Mouse (Mus musculus): ENCODE data around the gene Ssb. TPM values are rescaled to one million over a fixed set of nuclear protein-coding genes. Genes with fewer than 3 reads are reported as not detected.
"Not testable (repeated sequence)": the region's sequence is repeated elsewhere in the genome, so short reads cannot be mapped to it uniquely, and the experiment has no call there.

Gene Ssb
- polyA plus RNA-seq, 1 experiment, result 117 TPM

DNA sequence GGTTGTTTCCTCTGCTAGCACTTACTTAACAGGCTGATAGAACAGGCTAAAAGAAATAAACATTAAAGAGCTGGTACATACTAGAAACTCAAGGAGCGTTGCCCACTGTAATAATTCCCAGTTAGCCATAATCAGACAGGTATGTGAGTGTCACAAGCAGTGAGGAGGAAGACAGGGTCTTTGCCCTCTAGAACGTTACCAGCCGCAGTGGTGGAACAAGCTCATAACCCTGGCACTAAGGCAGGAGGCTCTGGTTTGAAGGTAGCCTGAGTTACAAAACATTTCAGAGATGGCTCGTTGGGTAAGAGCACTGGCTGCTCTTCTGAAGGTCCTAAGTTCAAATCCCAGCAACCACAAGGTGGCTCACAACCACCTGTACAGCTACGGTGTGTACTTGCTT is 32.5 kb downstream of the Ssb start:
- H3K4me1 ChIP-seq (ENCODE audit: control insufficient read depth, insufficient read depth, insufficient read length, low read length), result no peaks in the 10 kb centered on the region
- no peak overlapping the region for H3K4me3 ChIP-seq (ENCODE audit: insufficient read depth, low read depth, low read length)
- no peak overlapping the region for H3K27ac ChIP-seq (replicated peaks; ENCODE audit: low read depth, low read length)

DNA sequence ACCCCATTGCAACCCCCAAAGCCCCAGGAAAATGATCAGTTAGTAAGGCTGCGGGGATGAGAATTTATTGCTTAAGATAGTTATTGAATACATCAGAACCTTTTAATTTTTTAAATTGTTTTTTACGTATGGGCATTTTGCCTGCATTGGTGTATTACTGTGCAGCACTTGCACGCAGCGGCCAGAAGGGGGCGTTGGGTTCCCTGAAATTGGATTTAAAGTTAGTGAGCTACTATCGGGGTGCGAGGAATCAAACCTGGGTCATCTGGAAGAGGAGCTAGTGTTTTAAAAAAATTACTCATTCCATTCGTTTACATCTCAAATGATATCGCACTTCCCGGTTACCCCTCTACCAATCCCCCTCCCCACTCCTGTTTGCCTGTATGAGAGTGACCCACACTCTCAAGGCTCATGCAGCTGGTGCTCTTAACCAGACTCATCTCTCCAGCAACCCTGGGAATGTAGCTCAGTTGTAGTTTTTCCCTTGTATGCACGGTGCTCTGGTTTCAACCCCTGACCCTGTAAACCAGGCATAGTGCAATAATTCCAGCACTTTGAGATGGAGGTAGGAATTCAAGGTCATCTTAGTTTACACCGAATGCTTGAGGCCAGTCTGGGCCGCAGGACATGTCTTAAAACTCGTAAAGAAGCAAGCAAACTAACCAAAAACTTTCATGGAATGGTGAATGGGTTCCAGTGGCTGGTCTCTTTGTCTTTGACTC is 34.3 kb downstream of the Ssb start:
- Histone ChIP-seq H3K4me3 (ENCODE audit: insufficient read depth, low read depth, low read length) (no peak overlapping the region), H3K4me1 (ENCODE audit: control insufficient read depth, insufficient read depth, insufficient read length, low read length) (no peaks in the 10 kb centered on the region), H3K27ac (replicated peaks; ENCODE audit: low read depth, low read length) (no peak overlapping the region)

DNA sequence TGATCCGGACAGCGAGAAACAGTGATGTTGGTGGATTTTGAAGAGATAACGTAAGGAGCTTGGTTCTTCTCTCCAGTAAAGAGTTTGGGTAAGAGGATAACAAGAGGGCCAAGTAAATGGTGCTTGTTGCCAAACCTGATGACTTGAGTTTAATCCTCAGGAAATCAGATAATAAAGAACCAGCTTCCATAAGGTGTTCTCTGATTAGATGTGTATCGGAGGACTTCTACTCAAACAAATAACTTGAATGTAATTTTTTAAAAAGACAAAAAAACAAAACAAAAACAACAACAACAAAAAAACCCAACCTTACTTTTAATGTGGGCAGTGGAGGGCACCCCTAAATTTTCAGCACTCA is 34.8 kb downstream of the Ssb start:
- Histone ChIP-seq H3K4me1 (ENCODE audit: control insufficient read depth, insufficient read depth, insufficient read length, low read length) (no peaks in the 10 kb centered on the region), H3K27ac (replicated peaks; ENCODE audit: low read depth, low read length) (no peak overlapping the region), H3K4me3 (ENCODE audit: insufficient read depth, low read depth, low read length) (no peak overlapping the region)

DNA sequence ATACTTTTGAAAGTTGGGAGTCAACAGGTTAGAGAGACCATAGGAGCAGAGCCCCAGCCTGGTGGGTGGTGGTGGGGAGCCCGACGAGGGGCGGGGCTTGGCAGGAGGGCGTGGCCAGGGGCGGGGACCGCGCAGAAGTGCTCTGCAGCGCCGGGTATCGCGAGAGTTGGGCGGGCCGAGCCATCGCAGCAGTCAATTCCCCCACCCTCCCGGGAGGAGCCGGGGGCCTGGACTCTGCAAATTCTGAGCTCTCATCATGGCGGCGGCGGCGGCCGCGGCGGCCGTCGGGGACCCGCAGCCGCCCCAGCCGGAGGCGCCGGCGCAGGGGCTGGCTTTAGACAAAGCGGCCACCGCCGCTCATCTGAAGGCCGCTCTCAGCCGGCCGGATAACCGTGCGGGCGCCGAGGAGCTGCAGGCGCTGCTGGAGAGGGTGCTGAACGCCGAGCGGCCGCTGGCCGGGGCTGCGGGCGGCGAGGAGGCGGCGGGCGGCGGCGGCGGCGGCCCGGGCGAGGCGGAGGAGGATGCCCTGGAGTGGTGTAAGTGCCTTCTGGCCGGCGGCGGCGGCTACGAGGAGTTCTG is 35.8 kb downstream of the Ssb start, which contains the start of gene Ubr3:
TSS of gene Ubr3 (plus strand) at position 208 of the 579 bp plus-strand sequence.
- peak within 1 kb of the TSS; percentile 55 for H3K27ac ChIP-seq (replicated peaks; ENCODE audit: low read depth, low read length)
- H3K4me3 ChIP-seq (ENCODE audit: insufficient read depth, low read depth, low read length), result peak within 1 kb of the TSS; percentile 86
- H3K4me1 ChIP-seq (ENCODE audit: control insufficient read depth, insufficient read depth, insufficient read length, low read length), result no peaks in the 10 kb centered on the region

DNA sequence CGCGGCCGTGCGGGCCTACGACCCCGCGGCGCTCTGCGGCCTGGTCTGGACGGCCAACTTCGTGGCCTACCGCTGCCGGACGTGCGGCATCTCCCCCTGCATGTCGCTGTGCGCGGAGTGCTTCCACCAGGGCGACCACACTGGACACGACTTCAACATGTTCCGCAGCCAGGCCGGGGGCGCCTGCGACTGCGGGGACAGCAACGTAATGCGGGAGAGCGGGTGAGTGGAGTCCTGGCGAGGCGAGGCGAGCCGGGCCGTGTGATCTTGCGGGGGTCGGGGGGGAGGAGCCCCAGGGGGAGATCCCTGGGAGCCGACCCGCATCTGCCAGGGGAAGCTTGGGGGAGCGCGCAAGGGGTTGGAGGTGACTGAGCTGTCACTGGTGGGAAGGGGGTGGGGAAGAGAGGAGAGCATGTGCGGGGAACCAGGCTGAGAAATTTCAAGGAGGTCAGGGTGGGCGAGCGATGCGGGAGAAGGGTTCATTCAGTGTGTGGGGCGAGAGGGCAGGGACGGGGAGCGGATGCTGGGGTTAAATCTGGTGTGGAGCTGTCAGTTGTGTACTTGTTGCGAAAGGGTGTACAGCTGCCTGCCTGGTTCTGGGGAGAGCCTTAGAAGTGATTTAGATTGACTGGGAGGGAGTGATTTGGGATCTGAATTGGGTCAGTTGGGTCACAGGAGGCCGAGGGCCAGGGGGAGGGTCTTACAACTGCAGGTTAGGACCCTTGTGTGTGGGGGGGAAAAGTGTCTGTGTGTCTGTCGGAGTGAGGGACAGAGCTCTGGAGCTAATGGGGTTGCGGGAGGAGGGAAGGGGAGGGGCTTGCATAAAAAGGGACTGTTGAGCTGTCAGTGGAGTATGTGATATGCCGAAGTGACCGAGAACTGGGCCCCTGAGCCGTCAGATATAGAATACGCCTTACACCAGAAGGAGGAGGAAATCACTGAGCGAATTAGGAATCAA is 36.5 kb downstream of the Ssb start:
- H3K4me3 ChIP-seq (ENCODE audit: insufficient read depth, low read depth, low read length), result peak overlapping the region; percentile 86
- H3K4me1 ChIP-seq (ENCODE audit: control insufficient read depth, insufficient read depth, insufficient read length, low read length), result no peaks in the 10 kb centered on the region
- peak overlapping the region; percentile 55 for H3K27ac ChIP-seq (replicated peaks; ENCODE audit: low read depth, low read length)

DNA sequence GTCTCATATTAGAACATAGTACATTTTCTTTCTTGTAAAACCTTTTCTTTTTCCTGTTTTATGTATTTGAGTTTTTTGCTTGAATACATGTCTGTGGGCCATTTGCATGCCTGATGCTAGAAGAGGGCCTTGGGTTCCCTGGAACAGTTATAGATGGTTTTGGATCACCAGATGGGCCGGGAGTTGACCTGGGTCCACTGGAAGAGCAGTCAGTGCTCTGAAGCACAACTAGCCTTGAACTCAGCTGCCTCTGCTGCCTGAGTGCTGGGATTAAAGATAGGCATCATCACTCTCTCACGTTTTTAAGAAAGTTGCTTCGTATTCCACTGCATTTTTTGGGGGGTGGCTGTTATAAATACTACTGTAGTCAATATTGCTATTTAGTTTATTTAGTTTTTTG is 42.2 kb downstream of the Ssb start:
- Histone ChIP-seq H3K4me3 (ENCODE audit: insufficient read depth, low read depth, low read length) (no peak overlapping the region), H3K4me1 (ENCODE audit: control insufficient read depth, insufficient read depth, insufficient read length, low read length) (no peaks in the 10 kb centered on the region; the same call in 1 of the 2 replicates), H3K27ac (replicated peaks; ENCODE audit: low read depth, low read length) (no peak overlapping the region)

DNA sequence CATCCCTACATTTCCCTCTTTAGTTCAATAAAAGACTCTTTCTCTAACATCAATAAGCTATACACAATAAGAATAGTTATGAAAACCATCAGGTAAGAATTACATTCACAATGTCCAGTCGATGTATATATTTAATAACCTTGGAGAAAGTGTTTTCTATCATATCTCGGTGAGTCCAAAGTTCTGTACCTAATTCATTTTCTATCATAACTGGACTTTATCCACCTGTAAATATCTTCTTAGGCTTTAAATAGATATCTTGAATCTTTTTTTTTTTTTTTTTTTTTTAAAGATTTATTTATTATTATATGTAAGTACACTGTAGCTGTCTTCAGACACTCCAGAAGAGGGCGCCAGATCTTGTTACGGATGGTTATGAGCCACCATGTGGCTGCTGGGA is 46.0 kb downstream of the Ssb start:
- H3K27ac ChIP-seq (replicated peaks; ENCODE audit: low read depth, low read length); H3K4me1 ChIP-seq (ENCODE audit: control insufficient read depth, insufficient read depth, insufficient read length, low read length); H3K4me3 ChIP-seq (ENCODE audit: insufficient read depth, low read depth, low read length): not testable (repeated sequence)

DNA sequence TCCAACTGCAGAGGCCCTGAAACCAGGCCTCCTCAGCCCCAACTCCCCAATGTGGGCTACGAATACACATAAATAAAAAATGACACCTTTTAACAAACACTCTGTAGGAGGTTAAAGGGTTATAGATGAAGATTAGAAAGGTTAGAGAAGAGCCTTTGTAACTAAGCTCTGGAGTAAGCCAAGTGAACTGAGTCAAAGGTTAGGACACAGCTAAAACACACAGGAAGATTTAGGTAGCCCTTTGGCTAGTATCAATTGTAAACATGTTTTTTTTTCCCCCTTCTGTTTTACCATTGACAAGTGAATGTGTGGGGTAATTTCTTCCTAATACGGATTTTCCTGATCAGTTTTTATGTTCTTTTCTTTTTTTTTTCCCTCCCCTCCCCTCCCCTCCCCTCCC is 51.4 kb downstream of the Ssb start:
- Histone ChIP-seq H3K27ac (replicated peaks; ENCODE audit: low read depth, low read length) (no peak overlapping the region), H3K4me3 (ENCODE audit: insufficient read depth, low read depth, low read length) (no peak overlapping the region), H3K4me1 (ENCODE audit: control insufficient read depth, insufficient read depth, insufficient read length, low read length) (no peaks in the 10 kb centered on the region)

DNA sequence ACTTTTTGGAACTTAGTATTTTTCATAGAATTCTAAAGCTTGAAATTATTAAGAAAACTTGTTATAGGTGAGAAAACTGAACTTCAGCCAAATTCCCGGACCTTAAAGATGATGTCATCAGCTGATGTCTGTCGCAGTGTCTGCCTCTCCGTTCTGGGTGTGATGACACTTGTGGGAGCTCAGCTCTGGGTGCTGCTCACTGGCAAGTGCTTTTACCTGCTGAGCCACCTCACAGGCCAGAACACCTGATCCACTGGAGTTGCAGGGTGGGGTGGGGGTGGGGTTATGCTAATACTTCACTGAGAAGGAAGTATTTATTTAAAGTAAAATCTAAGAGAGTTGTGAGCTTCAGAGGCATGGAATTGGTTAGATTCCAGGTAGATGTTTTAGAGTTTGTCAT is 55.9 kb downstream of the Ssb start:
- H3K4me3 ChIP-seq (ENCODE audit: insufficient read depth, low read depth, low read length), result no peak overlapping the region
- H3K4me1 ChIP-seq (ENCODE audit: control insufficient read depth, insufficient read depth, insufficient read length, low read length), result no peaks in the 10 kb centered on the region
- H3K27ac ChIP-seq (replicated peaks; ENCODE audit: low read depth, low read length), result no peak overlapping the region

Other genes starting within 250 kb of the Ssb start
- 5.2 and 7.1 TPM in 2 replicates for gene Bbs5, start 214.4 kb upstream of the Ssb start, polyA plus RNA-seq (2012; ENCODE audit: insufficient read depth, insufficient read length, missing spikeins)
- 6.1 and 12.2 TPM in 2 replicates for gene Klhl41, start 191.4 kb upstream of the Ssb start, polyA plus RNA-seq (2012; ENCODE audit: insufficient read depth, insufficient read length, missing spikeins)
- gene Fastkd1, start 148.0 kb upstream of the Ssb start, polyA plus RNA-seq (2012; ENCODE audit: insufficient read depth, insufficient read length, missing spikeins), result 24.0 and 34.9 TPM in 2 replicates
- 41.1 and 66.3 TPM in 2 replicates for gene Ppig, start 139.0 kb upstream of the Ssb start, polyA plus RNA-seq (2012; ENCODE audit: insufficient read depth, insufficient read length, missing spikeins)
- gene Ccdc173, start 72.0 kb upstream of the Ssb start, polyA plus RNA-seq (2012; ENCODE audit: insufficient read depth, insufficient read length, missing spikeins), result 1.2 and 1.9 TPM in 2 replicates
- gene Phospho2, start 71.9 kb upstream of the Ssb start, polyA plus RNA-seq (2012; ENCODE audit: insufficient read depth, insufficient read length, missing spikeins), result 18.2 and 29.3 TPM in 2 replicates
- gene Klhl23, start 39.6 kb upstream of the Ssb start, polyA plus RNA-seq (2012; ENCODE audit: insufficient read depth, insufficient read length, missing spikeins), result 0.95 and 1.2 TPM in 2 replicates
- 31.0 and 32.3 TPM in 2 replicates for gene Mettl5, start 24.1 kb downstream of the Ssb start, polyA plus RNA-seq (2012; ENCODE audit: insufficient read depth, insufficient read length, missing spikeins)
- 39.5 and 42.2 TPM in 2 replicates for gene Ubr3, start 35.7 kb downstream of the Ssb start, polyA plus RNA-seq (2012; ENCODE audit: insufficient read depth, insufficient read length, missing spikeins)
- not detected in 2 replicates for gene Myo3b, start 177.6 kb downstream of the Ssb start, polyA plus RNA-seq (2012; ENCODE audit: insufficient read depth, insufficient read length, missing spikeins)

Measured in brown adipose tissue, adult 24 weeks (tissue).